Mouse (Mus musculus): ENCODE data around the gene Zfp383.
A peak's percentile ranks its signal among the peaks of the same experiment; 100 is the strongest.
"Not testable (repeated sequence)": the region's sequence is repeated elsewhere in the genome, so short reads cannot be mapped to it uniquely, and the experiment has no call there.

The Zfp383 gene

DNA sequence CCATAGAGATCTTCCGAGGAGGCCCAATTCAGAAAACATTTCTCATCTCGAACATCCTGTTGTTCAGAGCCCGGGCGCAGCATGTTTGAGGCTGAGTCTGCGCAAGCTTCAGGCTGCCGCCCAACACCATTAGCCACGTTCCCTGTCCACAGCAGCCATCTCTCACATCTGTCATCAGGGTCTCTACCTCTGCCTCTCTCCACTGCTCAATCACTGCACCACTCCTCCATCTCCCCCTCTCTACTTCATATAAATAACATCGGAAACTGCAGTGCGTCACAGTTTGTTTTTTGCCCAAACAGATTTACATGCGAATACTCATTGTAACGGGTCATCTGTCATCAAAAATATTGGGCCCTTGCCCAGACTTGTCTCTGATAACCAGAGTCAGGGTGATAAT, 33.0 kb downstream of the Zfp383 start:
- DNase-seq (ENCODE audit: low spot score) = no peak

DNA sequence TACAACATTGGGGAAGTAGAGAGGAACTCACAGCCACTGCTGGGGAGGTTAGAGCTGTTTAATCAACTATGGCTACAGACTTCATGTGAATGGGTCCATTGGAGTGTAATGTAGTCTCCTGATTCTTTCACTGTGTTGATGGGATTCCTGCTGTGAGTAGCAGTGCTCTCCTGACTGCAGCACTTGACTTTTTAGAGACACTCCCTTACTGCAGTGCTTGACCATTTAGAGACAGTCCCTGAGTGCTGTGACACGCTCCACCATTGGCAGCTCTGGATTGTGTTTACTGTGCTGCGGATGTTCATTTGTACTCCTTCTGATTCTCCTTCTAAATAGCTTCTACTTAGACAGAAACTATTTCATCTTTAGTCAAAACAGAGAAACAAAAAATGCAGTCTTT, 34.7 kb downstream of the Zfp383 start:
- no peak for DNase-seq (ENCODE audit: low spot score)

- DNase-seq (ENCODE audit: low spot score) = no peak
Measured at GRCm38 (mm10) chr7:29943720-29944119, 35.7 kb downstream of the Zfp383 start.

DNA sequence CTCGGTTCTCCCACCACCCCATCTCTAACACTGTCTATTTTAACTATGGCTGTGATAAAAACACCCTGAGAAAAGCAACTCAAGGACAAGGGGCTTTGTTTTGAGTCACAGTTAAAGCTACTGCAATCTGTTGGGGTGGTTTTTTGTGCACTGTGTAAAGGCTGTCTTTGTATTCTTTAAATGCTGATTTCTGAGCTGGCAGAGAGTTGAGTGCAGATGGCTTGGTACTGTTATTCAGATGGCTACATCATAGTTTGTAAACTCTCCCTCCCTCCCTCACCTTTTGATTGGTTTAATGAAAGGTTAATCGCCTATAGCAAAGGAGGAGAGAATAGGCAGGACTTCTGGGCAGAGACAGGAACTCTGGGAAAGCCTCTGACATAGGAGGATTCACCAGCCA, 36.2 kb downstream of the Zfp383 start:
- DNase-seq (ENCODE audit: low spot score) = no peak

GRCm38 (mm10) chr7:29953086-29953485, 45.1 kb downstream of the Zfp383 start:
- DNase-seq (ENCODE audit: low spot score) = no peak

- DNase-seq (ENCODE audit: low spot score) = peak; percentile 80
Measured at GRCm38 (mm10) chr7:29953513-29954401, 45.7 kb downstream of the Zfp383 start, which contains the start of gene Zfp74. Zfp74 (minus strand) TSS chr7:29954089.

GRCm38 (mm10) chr7:29954731-29955130, 46.7 kb downstream of the Zfp383 start:
- DNase-seq (ENCODE audit: low spot score) = peak; percentile 52

DNA sequence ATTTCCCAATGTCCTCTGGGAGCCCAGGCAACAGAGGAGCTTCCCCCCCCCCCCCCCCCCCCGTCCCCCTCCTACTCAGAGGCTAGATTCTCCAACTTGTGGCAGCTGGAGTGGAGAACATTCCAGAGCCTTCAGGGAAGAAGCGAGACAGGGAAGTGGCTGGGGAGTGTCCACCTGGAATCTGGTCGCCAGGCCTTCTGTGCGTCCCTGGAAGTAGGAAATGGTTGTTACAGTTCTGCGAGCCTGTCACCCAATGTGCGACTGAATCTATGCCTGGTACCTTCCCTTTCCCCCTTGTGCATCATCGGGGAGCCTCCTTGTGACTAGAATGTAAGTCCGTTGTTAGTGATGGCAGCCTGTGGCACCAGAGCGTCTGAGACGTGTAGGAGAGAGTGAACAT, 48.2 kb downstream of the Zfp383 start:
- peak; percentile 34 for DNase-seq (ENCODE audit: low spot score)

- DNase-seq (ENCODE audit: low spot score) = no peak
Measured at GRCm38 (mm10) chr7:29958125-29958724, 50.2 kb downstream of the Zfp383 start.

- DNase-seq (ENCODE audit: low spot score) = no peak
Measured at GRCm38 (mm10) chr7:29959004-29959403, 51.0 kb downstream of the Zfp383 start.

- not testable (repeated sequence) for DNase-seq (ENCODE audit: low spot score)
Measured at GRCm38 (mm10) chr7:29965115-29965810, 57.2 kb downstream of the Zfp383 start.
